Mouse (Mus musculus): Measurements from ENCODE around the gene Olfr653.

The Olfr653 gene

GRCm38 (mm10) chr7:104577014-104577413 is at the start of gene Olfr653:
Olfr653 (plus strand) TSS chr7:104577314.
- DNase-seq (ENCODE audit: low spot score): no peak

DNA sequence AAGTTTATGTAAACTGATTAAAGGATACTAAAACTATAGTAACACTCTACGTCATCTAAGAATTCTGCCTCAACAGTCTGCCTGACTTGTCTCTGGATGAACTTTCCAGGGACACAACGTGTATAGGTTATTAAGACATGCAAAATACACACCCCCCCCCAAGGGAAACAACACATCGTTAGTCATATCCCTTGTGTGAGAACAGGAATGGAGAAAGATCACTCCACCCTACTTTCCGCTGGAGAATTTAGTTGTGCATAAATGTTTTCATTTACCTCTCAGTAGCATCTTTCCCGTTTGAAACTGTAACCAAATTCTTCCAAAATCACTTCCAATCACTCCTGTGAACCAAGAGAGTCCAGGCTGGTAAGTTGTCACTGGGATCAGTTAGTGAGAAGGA is 27.3 kb upstream of the Olfr653 start, which contains the start of gene Olfr651:
Gene Olfr651, plus strand, starts transcription at position 301 of the 400 bp plus-strand sequence.
- no peak for DNase-seq (ENCODE audit: low spot score)

- DNase-seq (ENCODE audit: low spot score): no peak
These were observed 24.4 kb upstream of the Olfr653 start for GRCm38 (mm10) chr7:104552700-104553099.

DNA sequence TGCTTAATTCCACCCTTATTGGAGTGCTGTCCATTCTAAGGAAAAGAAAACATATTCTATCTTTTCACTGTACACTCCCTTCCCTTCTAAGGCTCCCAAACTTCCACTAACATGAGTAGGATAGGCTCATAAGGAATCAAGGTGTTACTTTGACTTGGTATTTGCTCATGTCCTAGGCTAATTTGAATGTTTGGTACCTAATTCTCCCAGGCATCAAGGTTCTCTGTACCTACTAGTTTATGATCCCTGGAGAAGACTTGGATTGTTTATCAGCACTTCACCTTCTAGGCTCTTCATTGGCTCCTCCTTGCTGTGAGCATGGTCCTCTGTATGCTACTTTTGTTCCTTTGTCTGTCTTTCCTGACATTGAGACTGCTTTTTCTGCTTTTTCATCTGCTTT is 16.5 kb upstream of the Olfr653 start, which contains the start of gene Olfr652:
Gene Olfr652, plus strand, starts transcription at position 301 of the 400 bp plus-strand sequence.
- DNase-seq (ENCODE audit: low spot score): no peak

- no peak for DNase-seq (ENCODE audit: low spot score)
These were observed 3.7 kb downstream of the Olfr653 start for GRCm38 (mm10) chr7:104580846-104581245.

DNA sequence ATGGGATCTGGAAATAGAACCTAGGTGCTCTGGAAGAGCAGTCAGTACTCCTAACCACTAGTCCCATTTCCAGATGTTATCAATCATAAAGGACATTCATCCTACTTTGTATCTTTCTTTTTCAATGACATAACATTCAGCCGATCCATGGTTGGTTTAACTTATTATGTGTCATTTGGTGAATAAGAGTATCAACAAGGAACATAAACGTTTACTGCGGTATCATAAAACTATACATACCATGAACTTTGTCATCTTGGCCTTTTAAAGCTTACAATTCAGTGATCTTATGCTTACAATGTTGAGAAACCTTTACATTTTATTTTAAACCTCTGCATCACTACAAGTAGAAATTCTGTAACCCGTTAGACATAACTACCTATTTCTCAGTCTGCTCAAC is 4.3 kb downstream of the Olfr653 start:
- DNase-seq (ENCODE audit: low spot score): no peak

DNA sequence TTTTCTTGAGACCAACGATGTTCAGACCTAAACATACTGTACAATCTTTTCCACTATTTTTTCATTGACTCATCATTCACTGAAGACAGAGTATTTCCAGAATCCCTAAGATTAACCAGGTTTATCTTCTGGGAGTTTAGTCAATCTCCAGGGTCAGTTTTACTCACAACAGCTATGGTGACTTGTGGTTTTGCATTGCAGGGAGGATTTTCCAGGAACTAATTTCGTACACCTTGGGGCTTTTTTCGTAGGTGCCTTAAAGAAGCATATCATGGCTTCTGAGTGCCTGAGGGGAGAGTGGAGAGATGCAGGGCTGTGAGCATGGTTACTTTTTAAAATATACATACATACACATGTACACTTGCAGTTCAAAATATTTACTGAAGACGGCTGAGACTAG is 9.6 kb downstream of the Olfr653 start, which contains the start of gene Olfr654:
Gene Olfr654, plus strand, starts transcription at position 301 of the 400 bp plus-strand sequence.
- DNase-seq (ENCODE audit: low spot score): no peak

DNA sequence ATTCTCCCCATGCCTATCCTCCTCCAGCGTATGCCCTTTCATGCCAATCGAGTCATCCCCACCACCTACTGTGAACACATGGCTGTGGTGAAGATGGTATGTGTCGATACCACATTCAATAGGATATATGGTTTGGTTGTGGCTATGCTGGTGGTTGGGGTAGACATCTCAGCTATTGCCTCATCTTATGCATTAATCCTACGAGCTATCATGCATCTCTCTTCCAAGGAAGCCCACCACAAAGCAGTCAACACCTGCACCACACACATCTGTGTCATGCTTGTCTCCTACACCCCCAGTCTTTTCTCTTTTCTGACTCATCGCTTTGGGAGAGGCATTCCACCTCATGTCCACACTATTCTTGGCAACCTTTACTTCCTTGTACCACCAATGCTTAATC is 11.2 kb downstream of the Olfr653 start:
- DNase-seq (ENCODE audit: low spot score): no peak

- no peak for DNase-seq (ENCODE audit: low spot score)
These were observed 24.6 kb downstream of the Olfr653 start, which contains the start of gene Olfr655 for GRCm38 (mm10) chr7:104601679-104602078. Olfr655 (minus strand) TSS chr7:104601779.

- DNase-seq (ENCODE audit: low spot score): no peak
These were observed 26.1 kb downstream of the Olfr653 start for GRCm38 (mm10) chr7:104603173-104603572.

DNA sequence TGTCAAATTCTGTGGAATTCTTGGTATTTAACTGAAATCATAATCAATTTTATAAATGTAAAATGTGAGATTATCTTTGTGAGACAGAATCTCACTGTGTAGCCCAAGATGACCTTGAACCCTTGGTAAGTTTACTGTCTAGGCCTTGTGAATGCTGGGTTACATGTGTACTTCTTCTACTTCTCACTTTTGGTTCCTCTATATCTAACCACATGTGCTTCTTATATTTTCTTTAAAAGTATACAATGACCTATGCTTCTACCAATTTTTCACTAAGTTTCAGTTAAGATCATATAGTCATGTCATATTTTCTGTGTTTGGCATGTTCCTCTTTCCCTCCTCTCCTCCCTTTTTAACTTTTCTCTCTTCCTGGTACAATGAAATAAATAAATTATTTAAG is 27.6 kb downstream of the Olfr653 start:
- no peak for DNase-seq (ENCODE audit: low spot score)

DNA sequence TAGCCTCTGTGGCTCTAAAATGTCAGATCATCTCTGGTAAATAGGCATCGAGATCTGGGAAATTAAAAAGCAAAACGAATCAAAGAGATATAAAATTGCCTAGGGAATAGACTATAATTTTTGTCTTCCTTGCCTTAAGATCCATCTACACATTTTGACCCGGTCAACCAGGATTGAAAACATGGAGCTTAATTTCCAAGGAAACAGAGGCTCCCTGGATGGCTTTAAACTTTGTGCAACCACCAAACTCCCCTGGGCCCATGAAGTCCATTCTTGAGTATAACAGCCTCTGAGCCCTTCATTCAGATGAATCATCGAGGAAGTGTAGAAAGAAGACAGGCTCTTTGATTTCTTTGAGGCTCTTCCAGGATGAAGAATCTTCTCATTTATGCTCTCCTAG is 36.5 kb downstream of the Olfr653 start, which contains the start of gene Olfr656:
Gene Olfr656, plus strand, starts transcription at position 301 of the 400 bp plus-strand sequence.
- no peak for DNase-seq (ENCODE audit: low spot score)

GRCm38 (mm10) chr7:104624494-104624893 is 47.4 kb downstream of the Olfr653 start, which contains the start of gene Olfr657:
Olfr657 (plus strand) TSS chr7:104624794.
- no peak for DNase-seq (ENCODE audit: low spot score)

All from layer of hippocampus, adult 9-10 months (tissue).